Mouse (Mus musculus) liver, adult 2 months (tissue): ENCODE results near the gene Capn1.

Source experiments
- CTCF ChIP-seq: fragments of 200-500 bp; IDR thresholded peaks from 2 replicates; pipeline ENCODE4 v1.5.1; 2011; ENCODE audit warnings: low read depth, low read length, control low read depth
- POLR2A ChIP-seq: fragments of 200-500 bp; IDR thresholded peaks from 2 replicates; pipeline ENCODE4 v1.6.1; 2011; ENCODE audit warnings: low read length, control low read depth; ENCODE audit not compliant: insufficient read depth; ENCODE audit errors: extremely low read depth

DNA sequence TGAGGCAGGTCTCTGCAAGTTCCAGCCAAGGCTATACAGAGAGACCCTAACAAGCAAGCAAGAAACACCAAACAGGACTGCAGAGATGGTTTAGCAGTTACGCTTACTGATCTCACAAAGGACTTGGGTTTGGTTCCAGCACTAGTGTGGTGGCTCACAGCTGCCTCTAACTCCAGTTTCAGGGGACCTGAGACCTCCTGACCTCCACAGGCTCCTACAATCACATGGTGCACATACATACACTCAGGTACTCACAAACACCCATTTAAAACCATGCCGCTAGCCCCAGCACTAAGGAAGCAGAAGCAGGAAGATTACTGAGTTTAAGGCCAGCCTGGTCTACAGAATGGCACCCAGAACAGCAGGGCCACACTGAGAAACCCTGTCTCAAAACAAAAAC is 50.9 kb downstream of the Capn1 start:
- TF ChIP-seq CTCF (no peak), POLR2A (no peak)
